Mouse (Mus musculus) spleen, adult 18-20 months (tissue): ENCODE measurements around the gene Trim2.
A peak's percentile ranks its signal among the peaks of the same experiment; 100 is the strongest.

Experiments used
- DNase-seq, 2 experiments: peaks; one replicate each; pipeline ENCODE4 v3.0.0; 2022; ENCODE audit warnings: mixed read lengths in 2 of 2

Gene Trim2

GRCm38 (mm10) chr3:84286311-84286710 lies 20.4 kb downstream of the Trim2 start:
- no peak for DNase-seq

- DNase-seq: no peak
These were observed 21.9 kb downstream of the Trim2 start for GRCm38 (mm10) chr3:84284796-84285195.

GRCm38 (mm10) chr3:84283524-84283923 lies 23.2 kb downstream of the Trim2 start:
- no peak for DNase-seq

- DNase-seq: no peak
These were observed 24.7 kb downstream of the Trim2 start for GRCm38 (mm10) chr3:84281936-84282371.

GRCm38 (mm10) chr3:84278809-84279208 lies 27.9 kb downstream of the Trim2 start:
- no peak for DNase-seq

GRCm38 (mm10) chr3:84275124-84275523 lies 31.6 kb downstream of the Trim2 start:
- DNase-seq: no peak

- DNase-seq: no peak
These were observed 34.2 kb downstream of the Trim2 start for GRCm38 (mm10) chr3:84272293-84273015.

- DNase-seq: no peak
These were observed 34.9 kb downstream of the Trim2 start for GRCm38 (mm10) chr3:84271794-84272193.

GRCm38 (mm10) chr3:84271058-84271457 lies 35.6 kb downstream of the Trim2 start:
- DNase-seq: no peak

- DNase-seq: no peak
These were observed 36.1 kb downstream of the Trim2 start for GRCm38 (mm10) chr3:84270624-84270995.

- DNase-seq: no peak
These were observed 36.6 kb downstream of the Trim2 start for GRCm38 (mm10) chr3:84269987-84270623.

GRCm38 (mm10) chr3:84268434-84268833 lies 38.2 kb downstream of the Trim2 start:
- DNase-seq: no peak

GRCm38 (mm10) chr3:84266391-84266931 lies 40.2 kb downstream of the Trim2 start:
- DNase-seq: no peak

- no peak for DNase-seq
These were observed 41.6 kb downstream of the Trim2 start for GRCm38 (mm10) chr3:84265084-84265483.

GRCm38 (mm10) chr3:84264395-84264794 lies 42.3 kb downstream of the Trim2 start:
- DNase-seq: no peak

GRCm38 (mm10) chr3:84262804-84263203 lies 43.9 kb downstream of the Trim2 start:
- no peak for DNase-seq

- DNase-seq: no peak
These were observed 44.8 kb downstream of the Trim2 start for GRCm38 (mm10) chr3:84261863-84262262.

GRCm38 (mm10) chr3:84260837-84261236 lies 45.8 kb downstream of the Trim2 start:
- no peak for DNase-seq

GRCm38 (mm10) chr3:84260024-84260535 lies 46.6 kb downstream of the Trim2 start:
- peak in 1 of 2 experiments; percentile 6 for DNase-seq

- DNase-seq: peak; percentile 28 to 53
These were observed 47.2 kb downstream of the Trim2 start for GRCm38 (mm10) chr3:84259281-84260023.

- no peak for DNase-seq
These were observed 48.1 kb downstream of the Trim2 start for GRCm38 (mm10) chr3:84258518-84259031.

GRCm38 (mm10) chr3:84257989-84258517 lies 48.6 kb downstream of the Trim2 start:
- no peak for DNase-seq

GRCm38 (mm10) chr3:84254520-84254878 lies 52.2 kb downstream of the Trim2 start:
- no peak for DNase-seq
